Comparison of ENCODE assay signal across 15 mouse cellular contexts in the genomic region with DNA sequence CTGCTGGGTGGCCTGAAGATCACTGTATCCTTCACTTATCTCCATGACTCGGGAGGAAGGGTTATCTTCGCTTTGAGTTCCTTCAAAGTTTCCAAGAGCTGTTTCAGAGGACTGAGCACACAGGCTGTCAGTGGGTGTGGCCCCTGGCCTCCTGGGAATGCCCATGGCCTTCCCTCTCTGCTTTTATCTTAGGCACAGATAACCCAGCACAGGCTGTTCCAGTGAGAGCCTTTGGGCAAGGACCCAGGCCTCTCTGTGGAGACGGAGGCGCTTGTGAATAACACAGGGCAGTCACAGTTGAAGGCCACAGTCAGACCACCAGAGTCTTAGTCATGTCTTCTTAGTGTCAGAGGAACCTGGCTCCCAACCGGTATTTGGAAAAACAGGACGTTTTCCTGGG. TPM values are rescaled to one million over a fixed set of nuclear protein-coding genes. Genes with fewer than 3 reads are reported as not detected.
A peak's percentile ranks its signal among the peaks of the same experiment; 100 is the strongest.
DNase-seq lines count a peak whose midpoint lies in the region; ATAC-seq and TF ChIP-seq lines count a peak whose summit lies in the region.
"Had no signal": no experiment of that assay in that cellular context is flagged by ENCODE, and none has a peak within 500 bp of the region (broad histone marks: within the 10 kb centered on the region; RNA-seq: fewer than 3 reads in every experiment).

No protein-coding gene starts in this region.

- DNase-seq in limb, embryonic 10.5 days (ENCODE audit: low spot score): no peak
- DNase-seq in adrenal gland, postnatal 25 days: peak; percentile 54
- no peak for DNase-seq in hindbrain, postnatal 0 days (ENCODE audit: low spot score)
- no peak for DNase-seq in embryonic facial prominence, embryonic 10.5 days (ENCODE audit: low spot score)
- DNase-seq: cerebellum, adult 11-12 months; forebrain, postnatal 0 days; spleen, adult 18-20 months; thymus, adult 2 months had no signal

- H3K4me1 ChIP-seq in limb, embryonic 15.5 days: peaks cover 20% of the 10 kb centered on the region
- peaks cover 12% of the 10 kb centered on the region for H3K4me1 ChIP-seq in limb, embryonic 10.5 days
- peaks cover 46% of the 10 kb centered on the region for H3K4me1 ChIP-seq in heart, embryonic 15.5 days (replicated peaks)
- H3K4me1 ChIP-seq in small intestine, adult 2 months (ENCODE audit: control insufficient read depth, insufficient read depth, insufficient read length, low read length): peaks cover 47% of the 10 kb centered on the region
- H3K4me1 ChIP-seq in hindbrain, postnatal 0 days (ENCODE audit: insufficient read depth, low read length): no peaks in the 10 kb centered on the region
- H3K4me1 ChIP-seq in embryonic facial prominence, embryonic 10.5 days: peaks cover 32% of the 10 kb centered on the region

- H3K27ac ChIP-seq in limb, embryonic 15.5 days: 0 out of 2 replicates have a peak overlapping the region, but pooled peaks have one; percentile 11
- H3K27ac ChIP-seq in limb, embryonic 10.5 days: no peak overlapping the region
- peak overlapping the region; percentile 62 for H3K27ac ChIP-seq in heart, embryonic 15.5 days
- H3K27ac ChIP-seq in small intestine, adult 2 months (ENCODE audit: insufficient read depth, low read depth, low read length): peak overlapping the region; percentile 87
- no peak overlapping the region for H3K27ac ChIP-seq in hindbrain, postnatal 0 days
- no peak overlapping the region for H3K27ac ChIP-seq in embryonic facial prominence, embryonic 10.5 days (replicated peaks)
- H3K27ac ChIP-seq: hindbrain, embryonic 13.5 days; left cerebral cortex, adult 2 months; macrophage; neural tube, embryonic 15.5 days had no signal

- ATAC-seq in limb, embryonic 15.5 days (ENCODE audit: insufficient number of reproducible peaks, low FRiP score, low TSS enrichment, low read depth): no peak
- peak; percentile 64 for ATAC-seq in heart, embryonic 15.5 days (replicated peaks; ENCODE audit: insufficient number of reproducible peaks, insufficient read depth, low FRiP score, low read depth)
- no peak for ATAC-seq in hindbrain, postnatal 0 days
- ATAC-seq: forebrain, postnatal 0 days had no signal

- H3K4me3 ChIP-seq in limb, embryonic 15.5 days: no peak overlapping the region
- no peak overlapping the region for H3K4me3 ChIP-seq in limb, embryonic 10.5 days
- no peak overlapping the region for H3K4me3 ChIP-seq in heart, embryonic 15.5 days
- H3K4me3 ChIP-seq in small intestine, adult 2 months (ENCODE audit: low read depth, low read length): no peak overlapping the region
- H3K4me3 ChIP-seq in hindbrain, postnatal 0 days (ENCODE audit: low read length): no peak overlapping the region
- H3K4me3 ChIP-seq in embryonic facial prominence, embryonic 10.5 days: no peak overlapping the region
- H3K4me3 ChIP-seq: hindbrain, embryonic 13.5 days; left cerebral cortex, adult 2 months; neural tube, embryonic 15.5 days had no signal

- TF ChIP-seq CTCF in small intestine, adult 2 months (IDR thresholded peaks at IDR 0.05; ENCODE audit: extremely low read depth, insufficient read length, insufficient replicate concordance, low read depth, low read length): no peak
- TF ChIP-seq CTCF in hindbrain, postnatal 0 days (IDR thresholded peaks at IDR 0.05; ENCODE audit: low read depth): no peak

- no peaks in the 10 kb centered on the region for H3K27me3 ChIP-seq in limb, embryonic 15.5 days
- H3K27me3 ChIP-seq in limb, embryonic 10.5 days (ENCODE audit: low read depth, poor library complexity, severe bottlenecking): no peaks in the 10 kb centered on the region
- H3K27me3 ChIP-seq in heart, embryonic 15.5 days: no peaks in the 10 kb centered on the region
- no peaks in the 10 kb centered on the region for H3K27me3 ChIP-seq in small intestine, adult 2 months (ENCODE audit: control insufficient read depth, insufficient read depth, low read length)
- H3K27me3 ChIP-seq in hindbrain, postnatal 0 days (ENCODE audit: insufficient read depth, low read length): no peaks in the 10 kb centered on the region
- no peaks in the 10 kb centered on the region for H3K27me3 ChIP-seq in embryonic facial prominence, embryonic 10.5 days (replicated peaks; ENCODE audit: low read depth, poor library complexity, severe bottlenecking)
- H3K27me3 ChIP-seq: hindbrain, embryonic 13.5 days; neural tube, embryonic 15.5 days had no signal

- no peak for TF ChIP-seq POLR2A in small intestine, adult 2 months (IDR thresholded peaks at IDR 0.05; ENCODE audit: low read depth, low read length)

- WGBS in limb, embryonic 15.5 days: 83% methylated on average over 6 of the region's 6 CpGs
- WGBS in limb, embryonic 10.5 days: 94% methylated on average over 6 of the region's 6 CpGs
- WGBS in heart, embryonic 15.5 days: 24% methylated on average over 6 of the region's 6 CpGs
- WGBS in small intestine, adult 2 months: 35% methylated on average over 6 of the region's 6 CpGs
- 86% methylated on average over 6 of the region's 6 CpGs for WGBS in hindbrain, postnatal 0 days
- 88% methylated on average over 6 of the region's 6 CpGs for WGBS in embryonic facial prominence, embryonic 10.5 days

- peaks cover 27% of the 10 kb centered on the region for H3K36me3 ChIP-seq in limb, embryonic 15.5 days
- peaks cover 100% of the 10 kb centered on the region for H3K36me3 ChIP-seq in limb, embryonic 10.5 days
- H3K36me3 ChIP-seq in heart, embryonic 15.5 days: no peaks in the 10 kb centered on the region
- no peaks in the 10 kb centered on the region for H3K36me3 ChIP-seq in small intestine, adult 2 months (ENCODE audit: control insufficient read depth, insufficient read depth, low read length)
- H3K36me3 ChIP-seq in hindbrain, postnatal 0 days (ENCODE audit: insufficient read depth, low read length): no peaks in the 10 kb centered on the region
- H3K36me3 ChIP-seq in embryonic facial prominence, embryonic 10.5 days (replicated peaks): peaks cover 99% of the 10 kb centered on the region
- H3K36me3 ChIP-seq: hindbrain, embryonic 13.5 days; neural tube, embryonic 15.5 days had no signal

- H3K4me2 ChIP-seq in limb, embryonic 15.5 days: no peak overlapping the region
- H3K4me2 ChIP-seq in heart, embryonic 15.5 days: no peak overlapping the region
- no peak overlapping the region for H3K4me2 ChIP-seq in hindbrain, postnatal 0 days (ENCODE audit: low read depth, low read length)
- H3K4me2 ChIP-seq: hindbrain, embryonic 13.5 days; neural tube, embryonic 15.5 days had no signal

- H3K9me3 ChIP-seq in limb, embryonic 15.5 days: no peaks in the 10 kb centered on the region
- no peaks in the 10 kb centered on the region for H3K9me3 ChIP-seq in limb, embryonic 10.5 days (replicated peaks)
- H3K9me3 ChIP-seq in heart, embryonic 15.5 days (replicated peaks): no peaks in the 10 kb centered on the region
- H3K9me3 ChIP-seq in hindbrain, postnatal 0 days (ENCODE audit: low read length): no peaks in the 10 kb centered on the region
- no peaks in the 10 kb centered on the region for H3K9me3 ChIP-seq in embryonic facial prominence, embryonic 10.5 days
- H3K9me3 ChIP-seq: hindbrain, embryonic 13.5 days; neural tube, embryonic 15.5 days had no signal

- no peak overlapping the region for H3K9ac ChIP-seq in limb, embryonic 15.5 days
- H3K9ac ChIP-seq in heart, embryonic 15.5 days: no peak overlapping the region
- H3K9ac ChIP-seq in hindbrain, postnatal 0 days (replicated peaks; ENCODE audit: low read length): no peak overlapping the region
- H3K9ac ChIP-seq: forebrain, postnatal 0 days; hindbrain, embryonic 13.5 days; neural tube, embryonic 15.5 days had no signal

RNA-seq across cellular contexts. Expression of a gene that starts 32.7 kb away (rescaled TPM):
- polyA plus RNA-seq in limb, embryonic 15.5 days (2015; fragmentation: Nextera tagmentation; extraction: Ambion mirVana): 149 and 184 TPM in 2 replicates
- 157 and 188 TPM in 2 replicates for polyA plus RNA-seq in limb, embryonic 10.5 days (2016; fragmentation: Nextera tagmentation; extraction: Ambion mirVana)
- total RNA-seq in adrenal gland, postnatal 25 days (2021): 54.4 and 55.9 TPM in 2 replicates
- polyA plus RNA-seq in heart, embryonic 15.5 days (2015; fragmentation: Nextera tagmentation; extraction: Ambion mirVana): 80.6 and 94.0 TPM in 2 replicates
- polyA plus RNA-seq in small intestine, adult 2 months (2012; rRNA removed): 35.8 and 75.6 TPM in 2 replicates
- 111 and 114 TPM in 2 replicates for total RNA-seq in hindbrain, postnatal 0 days (2014; rRNA removed)
- polyA plus RNA-seq in hindbrain, postnatal 0 days (2015; fragmentation: Nextera tagmentation; extraction: Ambion mirVana): 71.4 and 81.6 TPM in 2 replicates
- 115 and 131 TPM in 2 replicates for polyA plus RNA-seq in embryonic facial prominence, embryonic 10.5 days (2016; fragmentation: Nextera tagmentation; extraction: Ambion mirVana)

Comparison
In these comparisons a context has a peak if more than half of its experiments do, and no peak if none do; other contexts are left out.
1. H3K27ac ChIP-seq: peak in limb, embryonic 15.5 days (single experiment), heart, embryonic 15.5 days (single experiment) and small intestine, adult 2 months (single experiment); none in limb, embryonic 10.5 days (single experiment), hindbrain, postnatal 0 days (single experiment) and embryonic facial prominence, embryonic 10.5 days (single experiment).